In the genomic region with DNA sequence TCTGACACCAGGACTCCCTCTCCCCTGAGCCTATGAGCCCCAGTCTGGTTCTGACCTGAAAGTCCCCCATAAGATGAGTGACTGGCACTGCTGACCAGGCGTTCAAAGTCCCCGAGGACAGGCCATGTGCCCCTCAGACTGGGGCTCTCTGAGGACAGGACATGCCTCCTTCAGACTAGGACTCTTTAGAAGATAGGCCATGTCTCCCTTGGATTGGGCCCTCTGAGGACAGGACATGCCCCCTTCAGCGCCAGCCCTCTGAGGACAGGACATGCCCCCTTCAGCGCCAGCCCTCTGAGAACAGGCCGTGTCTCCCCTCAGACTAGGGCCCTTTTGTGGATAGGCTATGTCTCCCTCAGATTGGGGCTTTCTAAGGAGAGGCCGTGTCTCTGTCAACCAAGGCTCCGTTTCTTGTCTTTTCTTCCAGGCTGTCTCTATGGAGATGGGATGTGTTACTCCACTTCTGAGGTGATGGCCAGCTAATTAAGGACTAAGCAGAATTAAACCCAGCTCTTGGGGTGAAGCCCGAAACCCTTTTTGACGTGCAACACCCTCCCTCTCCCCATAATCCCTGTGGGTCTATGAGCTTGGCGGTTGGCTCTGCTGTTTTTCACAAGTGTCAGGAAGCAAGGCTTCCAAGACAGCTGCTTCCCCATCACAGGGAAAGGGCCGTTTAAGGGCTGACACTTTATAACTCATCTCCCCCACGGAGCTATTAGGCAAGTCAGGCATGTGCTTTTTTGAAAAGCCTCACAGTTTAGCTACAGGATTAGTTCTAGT, we compare ENCODE assay signal across 12 mouse cellular contexts.
DNase-seq lines count a peak whose midpoint lies in the region; ATAC-seq and TF ChIP-seq lines count a peak whose summit lies in the region.
"Had no signal": no experiment of that assay in that cellular context is flagged by ENCODE, and none has a peak within 500 bp of the region (broad histone marks: within the 10 kb centered on the region; RNA-seq: fewer than 3 reads in every experiment).

No protein-coding gene starts in this region.

- H3K4me3 ChIP-seq in hindbrain, embryonic 10.5 days: no peak overlapping the region
- no peak overlapping the region for H3K4me3 ChIP-seq in hindbrain, embryonic 11.5 days (ENCODE audit: low read depth, low read length)
- no peak overlapping the region for H3K4me3 ChIP-seq in midbrain, embryonic 10.5 days
- no peak overlapping the region for H3K4me3 ChIP-seq in midbrain, embryonic 11.5 days (ENCODE audit: low read depth, low read length)
- H3K4me3 ChIP-seq in hindbrain, postnatal 0 days (ENCODE audit: low read length): no peak overlapping the region
- H3K4me3 ChIP-seq: liver, embryonic 13.5 days had no signal

- no peak overlapping the region for H3K4me2 ChIP-seq in hindbrain, embryonic 11.5 days (replicated peaks; ENCODE audit: low read depth, low read length)
- no peak overlapping the region for H3K4me2 ChIP-seq in midbrain, embryonic 11.5 days
- H3K4me2 ChIP-seq in hindbrain, postnatal 0 days (ENCODE audit: low read depth, low read length): no peak overlapping the region
- H3K4me2 ChIP-seq: liver, embryonic 13.5 days had no signal

- H3K27me3 ChIP-seq in hindbrain, embryonic 10.5 days (ENCODE audit: insufficient read depth, poor library complexity, severe bottlenecking): no peaks in the 10 kb centered on the region
- no peaks in the 10 kb centered on the region for H3K27me3 ChIP-seq in hindbrain, embryonic 11.5 days (ENCODE audit: control insufficient read depth, insufficient read depth, low read length)
- peaks cover 35% of the 10 kb centered on the region for H3K27me3 ChIP-seq in midbrain, embryonic 10.5 days (ENCODE audit: low read depth, poor library complexity, severe bottlenecking)
- H3K27me3 ChIP-seq in midbrain, embryonic 11.5 days (ENCODE audit: control insufficient read depth, insufficient read depth, low read length): no peaks in the 10 kb centered on the region
- H3K27me3 ChIP-seq in hindbrain, postnatal 0 days (ENCODE audit: insufficient read depth, low read length): no peaks in the 10 kb centered on the region
- H3K27me3 ChIP-seq: liver, embryonic 13.5 days had no signal

- H3K36me3 ChIP-seq in hindbrain, embryonic 10.5 days: no peaks in the 10 kb centered on the region
- H3K36me3 ChIP-seq in hindbrain, embryonic 11.5 days (ENCODE audit: control insufficient read depth, insufficient read depth, low read length): no peaks in the 10 kb centered on the region
- no peaks in the 10 kb centered on the region for H3K36me3 ChIP-seq in midbrain, embryonic 10.5 days
- H3K36me3 ChIP-seq in midbrain, embryonic 11.5 days (ENCODE audit: control insufficient read depth, insufficient read depth, low read length): no peaks in the 10 kb centered on the region
- no peaks in the 10 kb centered on the region for H3K36me3 ChIP-seq in hindbrain, postnatal 0 days (ENCODE audit: insufficient read depth, low read length)
- H3K36me3 ChIP-seq: liver, embryonic 13.5 days had no signal

- intact Hi-C loops in left cerebral cortex, postnatal 25 days (cut with DNase I): no loop called here

- no peak overlapping the region for H3K9ac ChIP-seq in hindbrain, embryonic 11.5 days (ENCODE audit: low read depth, low read length)
- H3K9ac ChIP-seq in midbrain, embryonic 11.5 days (ENCODE audit: low read length): no peak overlapping the region
- no peak overlapping the region for H3K9ac ChIP-seq in hindbrain, postnatal 0 days (replicated peaks; ENCODE audit: low read length)
- H3K9ac ChIP-seq: liver, embryonic 13.5 days had no signal

- no peak for ATAC-seq in hindbrain, embryonic 11.5 days (ENCODE audit: low FRiP score)
- no peak for ATAC-seq in midbrain, embryonic 11.5 days (ENCODE audit: low FRiP score)
- peak; percentile 70 for ATAC-seq in hindbrain, postnatal 0 days

- H3K9me3 ChIP-seq in hindbrain, embryonic 10.5 days: no peaks in the 10 kb centered on the region
- no peaks in the 10 kb centered on the region for H3K9me3 ChIP-seq in hindbrain, embryonic 11.5 days (ENCODE audit: control insufficient read depth, low read length)
- H3K9me3 ChIP-seq in midbrain, embryonic 10.5 days (replicated peaks): no peaks in the 10 kb centered on the region; the same call in 1 of the 2 replicates
- H3K9me3 ChIP-seq in midbrain, embryonic 11.5 days (ENCODE audit: control insufficient read depth, low read length): no peaks in the 10 kb centered on the region
- no peaks in the 10 kb centered on the region for H3K9me3 ChIP-seq in hindbrain, postnatal 0 days (ENCODE audit: low read length)
- H3K9me3 ChIP-seq: liver, embryonic 13.5 days had no signal

- 65% methylated on average over 12 of the region's 12 CpGs for WGBS in hindbrain, embryonic 10.5 days
- WGBS in hindbrain, embryonic 11.5 days: 54% methylated on average over 12 of the region's 12 CpGs
- 42% methylated on average over 12 of the region's 12 CpGs for WGBS in midbrain, embryonic 10.5 days
- WGBS in midbrain, embryonic 11.5 days: 33% methylated on average over 12 of the region's 12 CpGs
- 40% methylated on average over 12 of the region's 12 CpGs for WGBS in hindbrain, postnatal 0 days

- TF ChIP-seq CTCF in hindbrain, postnatal 0 days (IDR thresholded peaks at IDR 0.05; ENCODE audit: low read depth): no peak

- H3K4me1 ChIP-seq in hindbrain, embryonic 10.5 days (replicated peaks): peaks cover 27% of the 10 kb centered on the region
- no peaks in the 10 kb centered on the region for H3K4me1 ChIP-seq in hindbrain, embryonic 11.5 days (replicated peaks; ENCODE audit: control insufficient read depth, insufficient read depth, low read length)
- peaks cover 23% of the 10 kb centered on the region for H3K4me1 ChIP-seq in midbrain, embryonic 10.5 days
- H3K4me1 ChIP-seq in midbrain, embryonic 11.5 days (ENCODE audit: control insufficient read depth, insufficient read depth, low read length): no peaks in the 10 kb centered on the region; the same call in 1 of the 2 replicates
- H3K4me1 ChIP-seq in hindbrain, postnatal 0 days (ENCODE audit: insufficient read depth, low read length): peaks cover 11% of the 10 kb centered on the region; the same call in 1 of the 2 replicates
- H3K4me1 ChIP-seq: liver, embryonic 13.5 days had no signal

- DNase-seq in hindbrain, embryonic 10.5 days (ENCODE audit: low spot score): no peak
- no peak for DNase-seq in hindbrain, embryonic 11.5 days (ENCODE audit: low spot score)
- DNase-seq in midbrain, embryonic 10.5 days (ENCODE audit: low spot score): no peak
- no peak for DNase-seq in midbrain, embryonic 11.5 days (ENCODE audit: low spot score, missing footprints)
- DNase-seq in hindbrain, postnatal 0 days (ENCODE audit: low spot score): peak; percentile 72
- DNase-seq in retina, postnatal 1 day: peak; percentile 68
- DNase-seq in layer of hippocampus, postnatal 25 days (ENCODE audit: extremely low spot score in 1 of 2, low spot score in 1 of 2): no peak
- no peak for DNase-seq in left cerebral cortex, postnatal 25 days (ENCODE audit: low spot score in 2 of 2)
- DNase-seq: adrenal gland, postnatal 10 days; cerebellum, adult 11 months; liver, embryonic 13.5 days; thymus, postnatal 36 days had no signal

- H3K27ac ChIP-seq in hindbrain, embryonic 10.5 days: 0 out of 2 replicates have a peak overlapping the region, but pooled peaks have one; percentile 23
- no peak overlapping the region for H3K27ac ChIP-seq in hindbrain, embryonic 11.5 days (ENCODE audit: low read depth, low read length)
- H3K27ac ChIP-seq in midbrain, embryonic 10.5 days (replicated peaks): peak overlapping the region; percentile 50
- H3K27ac ChIP-seq in midbrain, embryonic 11.5 days (ENCODE audit: low read depth, low read length): no peak overlapping the region
- H3K27ac ChIP-seq in hindbrain, postnatal 0 days: peak overlapping the region; percentile 32; the same call in 1 of the 2 replicates
- H3K27ac ChIP-seq: liver, embryonic 13.5 days had no signal

Comparison
In these comparisons a context has a peak if more than half of its experiments do, and no peak if none do; other contexts are left out.
1. DNase-seq: peak in hindbrain, postnatal 0 days (single experiment) and retina, postnatal 1 day (single experiment); none in hindbrain, embryonic 10.5 days (single experiment), hindbrain, embryonic 11.5 days (single experiment), midbrain, embryonic 10.5 days (single experiment), midbrain, embryonic 11.5 days (single experiment), layer of hippocampus, postnatal 25 days (0 of 2) and left cerebral cortex, postnatal 25 days (0 of 2).
2. H3K27ac ChIP-seq: peak in hindbrain, embryonic 10.5 days (single experiment), midbrain, embryonic 10.5 days (single experiment) and hindbrain, postnatal 0 days (single experiment); none in hindbrain, embryonic 11.5 days (single experiment) and midbrain, embryonic 11.5 days (single experiment).